Mouse (Mus musculus): ENCODE measurements around the gene Zbtb38. TPM values are rescaled to one million over a fixed set of nuclear protein-coding genes. Genes with fewer than 3 reads are reported as not detected.
A peak's percentile ranks its signal among the peaks of the same experiment; 100 is the strongest.

Zbtb38 gene
- polyA plus RNA-seq, 1 experiment from 2014 or later = 34.2 TPM

GRCm38 (mm10) chr9:96712045-96712444, 40.6 kb downstream of the Zbtb38 start:
- Histone ChIP-seq H3K4me3 (ENCODE audit: control insufficient read depth in 1 of 2, insufficient read depth in 1 of 2, low read depth in 1 of 2, low read length in 2 of 2) (no peak overlapping the region), H3K9me3 (ENCODE audit: control insufficient read depth, low read length) (no peaks in the 10 kb centered on the region), H3K4me1 (ENCODE audit: control insufficient read depth in 2 of 2, insufficient read depth in 2 of 2, low read length in 2 of 2) (peaks cover 37 to 68% of the 10 kb centered on the region in 2 experiments), H3K4me2 (ENCODE audit: low read length) (peak overlapping the region; percentile 49), H3K27me3 (ENCODE audit: control insufficient read depth, insufficient read depth, low read length) (no peaks in the 10 kb centered on the region), H3K36me3 (ENCODE audit: control insufficient read depth, insufficient read depth, low read length) (peaks cover 44% of the 10 kb centered on the region), H3K27ac (replicated peaks in 1 of 2; ENCODE audit: control insufficient read depth in 1 of 2, insufficient read depth in 1 of 2, low read depth in 2 of 2, low read length in 2 of 2) (peak overlapping the region; percentile 96), H3K9ac (ENCODE audit: low read length) (peak overlapping the region; percentile 63)
- ATAC-seq (ENCODE audit: insufficient number of reproducible peaks, insufficient read depth, low FRiP score, low read depth) = peak; percentile 55; the same call in 1 of the 2 replicates
- 45% methylated on average over 12 of the region's 12 CpGs for WGBS

- Histone ChIP-seq H3K27ac (replicated peaks in 1 of 2; ENCODE audit: control insufficient read depth in 1 of 2, insufficient read depth in 1 of 2, low read depth in 2 of 2, low read length in 2 of 2) (0 out of 4 replicates have a peak overlapping the region, but pooled peaks of 1 of the 2 experiments have one; percentile 24), H3K36me3 (ENCODE audit: control insufficient read depth, insufficient read depth, low read length) (peaks cover 28% of the 10 kb centered on the region), H3K4me2 (ENCODE audit: low read length) (no peak overlapping the region), H3K9me3 (ENCODE audit: control insufficient read depth, low read length) (no peaks in the 10 kb centered on the region), H3K4me3 (ENCODE audit: control insufficient read depth in 1 of 2, insufficient read depth in 1 of 2, low read depth in 1 of 2, low read length in 2 of 2) (no peak overlapping the region), H3K27me3 (ENCODE audit: control insufficient read depth, insufficient read depth, low read length) (no peaks in the 10 kb centered on the region), H3K9ac (ENCODE audit: low read length) (no peak overlapping the region), H3K4me1 (ENCODE audit: control insufficient read depth in 2 of 2, insufficient read depth in 2 of 2, low read length in 2 of 2) (peaks cover 48 to 78% of the 10 kb centered on the region in 2 experiments)
- WGBS = 70% methylated on average over 15 of the region's 15 CpGs
- no peak for ATAC-seq (ENCODE audit: insufficient number of reproducible peaks, insufficient read depth, low FRiP score, low read depth)
Observed at GRCm38 (mm10) chr9:96710241-96710946, 42.2 kb downstream of the Zbtb38 start.

GRCm38 (mm10) chr9:96708905-96709304, 43.7 kb downstream of the Zbtb38 start:
- H3K4me2 ChIP-seq (ENCODE audit: low read length) = no peak overlapping the region
- no peaks in the 10 kb centered on the region for H3K9me3 ChIP-seq (ENCODE audit: control insufficient read depth, low read length)
- H3K4me3 ChIP-seq (ENCODE audit: control insufficient read depth in 1 of 2, insufficient read depth in 1 of 2, low read depth in 1 of 2, low read length in 2 of 2) = no peak overlapping the region
- H3K4me1 ChIP-seq (ENCODE audit: control insufficient read depth in 2 of 2, insufficient read depth in 2 of 2, low read length in 2 of 2) = peaks cover 46 to 74% of the 10 kb centered on the region in 2 experiments
- WGBS = 86% methylated on average over 9 of the region's 9 CpGs
- no peak for ATAC-seq (ENCODE audit: insufficient number of reproducible peaks, insufficient read depth, low FRiP score, low read depth)
- no peaks in the 10 kb centered on the region for H3K27me3 ChIP-seq (ENCODE audit: control insufficient read depth, insufficient read depth, low read length)
- no peak overlapping the region for H3K27ac ChIP-seq (replicated peaks in 1 of 2; ENCODE audit: control insufficient read depth in 1 of 2, insufficient read depth in 1 of 2, low read depth in 2 of 2, low read length in 2 of 2)
- peaks cover 17% of the 10 kb centered on the region for H3K36me3 ChIP-seq (ENCODE audit: control insufficient read depth, insufficient read depth, low read length)
- H3K9ac ChIP-seq (ENCODE audit: low read length) = no peak overlapping the region

GRCm38 (mm10) chr9:96707964-96708363, 44.7 kb downstream of the Zbtb38 start:
- ATAC-seq (ENCODE audit: insufficient number of reproducible peaks, insufficient read depth, low FRiP score, low read depth) = peak; percentile 36; the same call in 1 of the 2 replicates
- Histone ChIP-seq H3K27ac (replicated peaks in 1 of 2; ENCODE audit: control insufficient read depth in 1 of 2, insufficient read depth in 1 of 2, low read depth in 2 of 2, low read length in 2 of 2) (peak overlapping the region; percentile 15 to 30; a peak in 2 of 4 replicates), H3K9ac (ENCODE audit: low read length) (no peak overlapping the region), H3K9me3 (ENCODE audit: control insufficient read depth, low read length) (no peaks in the 10 kb centered on the region), H3K4me3 (ENCODE audit: control insufficient read depth in 1 of 2, insufficient read depth in 1 of 2, low read depth in 1 of 2, low read length in 2 of 2) (no peak overlapping the region), H3K4me1 (ENCODE audit: control insufficient read depth in 2 of 2, insufficient read depth in 2 of 2, low read length in 2 of 2) (peaks cover 42 to 71% of the 10 kb centered on the region in 2 experiments), H3K27me3 (ENCODE audit: control insufficient read depth, insufficient read depth, low read length) (no peaks in the 10 kb centered on the region), H3K36me3 (ENCODE audit: control insufficient read depth, insufficient read depth, low read length) (peaks cover 17% of the 10 kb centered on the region), H3K4me2 (ENCODE audit: low read length) (no peak overlapping the region)
- WGBS = 28% methylated on average over 4 of the region's 4 CpGs

- Histone ChIP-seq H3K9me3 (ENCODE audit: control insufficient read depth, low read length) (no peaks in the 10 kb centered on the region), H3K4me3 (ENCODE audit: control insufficient read depth in 1 of 2, insufficient read depth in 1 of 2, low read depth in 1 of 2, low read length in 2 of 2) (no peak overlapping the region), H3K27ac (replicated peaks in 1 of 2; ENCODE audit: control insufficient read depth in 1 of 2, insufficient read depth in 1 of 2, low read depth in 2 of 2, low read length in 2 of 2) (peak overlapping the region; percentile 93 to 96), H3K27me3 (ENCODE audit: control insufficient read depth, insufficient read depth, low read length) (no peaks in the 10 kb centered on the region), H3K4me2 (ENCODE audit: low read length) (peak overlapping the region; percentile 37), H3K9ac (ENCODE audit: low read length) (peak overlapping the region; percentile 70), H3K36me3 (ENCODE audit: control insufficient read depth, insufficient read depth, low read length) (peaks cover 36% of the 10 kb centered on the region), H3K4me1 (ENCODE audit: control insufficient read depth in 2 of 2, insufficient read depth in 2 of 2, low read length in 2 of 2) (peaks cover 30 to 52% of the 10 kb centered on the region in 2 experiments)
- ATAC-seq (ENCODE audit: insufficient number of reproducible peaks, insufficient read depth, low FRiP score, low read depth) = peak; percentile 82
- WGBS = 14% methylated on average over 11 of the region's 11 CpGs
Observed at GRCm38 (mm10) chr9:96705576-96706285, 46.9 kb downstream of the Zbtb38 start.

- H3K4me1 ChIP-seq (ENCODE audit: control insufficient read depth in 2 of 2, insufficient read depth in 2 of 2, low read length in 2 of 2) = peaks cover 25 to 45% of the 10 kb centered on the region in 2 experiments
- no peaks in the 10 kb centered on the region for H3K9me3 ChIP-seq (ENCODE audit: control insufficient read depth, low read length)
- no peaks in the 10 kb centered on the region for H3K27me3 ChIP-seq (ENCODE audit: control insufficient read depth, insufficient read depth, low read length)
- H3K36me3 ChIP-seq (ENCODE audit: control insufficient read depth, insufficient read depth, low read length) = peaks cover 38% of the 10 kb centered on the region
- no peak for ATAC-seq (ENCODE audit: insufficient number of reproducible peaks, insufficient read depth, low FRiP score, low read depth)
- 77% methylated on average over 9 of the region's 9 CpGs for WGBS
- H3K9ac ChIP-seq (ENCODE audit: low read length) = peak overlapping the region; percentile 70; the same call in 1 of the 2 replicates
- peak overlapping the region; percentile 93 to 96 for H3K27ac ChIP-seq (replicated peaks in 1 of 2; ENCODE audit: control insufficient read depth in 1 of 2, insufficient read depth in 1 of 2, low read depth in 2 of 2, low read length in 2 of 2)
- H3K4me3 ChIP-seq (ENCODE audit: control insufficient read depth in 1 of 2, insufficient read depth in 1 of 2, low read depth in 1 of 2, low read length in 2 of 2) = no peak overlapping the region
- no peak overlapping the region for H3K4me2 ChIP-seq (ENCODE audit: low read length)
Observed at GRCm38 (mm10) chr9:96704935-96705334, 47.7 kb downstream of the Zbtb38 start.

- Histone ChIP-seq H3K27ac (replicated peaks in 1 of 2; ENCODE audit: control insufficient read depth in 1 of 2, insufficient read depth in 1 of 2, low read depth in 2 of 2, low read length in 2 of 2) (no peak overlapping the region), H3K4me3 (ENCODE audit: control insufficient read depth in 1 of 2, insufficient read depth in 1 of 2, low read depth in 1 of 2, low read length in 2 of 2) (no peak overlapping the region), H3K36me3 (ENCODE audit: control insufficient read depth, insufficient read depth, low read length) (peaks cover 41% of the 10 kb centered on the region), H3K9ac (ENCODE audit: low read length) (no peak overlapping the region), H3K27me3 (ENCODE audit: control insufficient read depth, insufficient read depth, low read length) (no peaks in the 10 kb centered on the region), H3K9me3 (ENCODE audit: control insufficient read depth, low read length) (peaks cover 9% of the 10 kb centered on the region), H3K4me2 (ENCODE audit: low read length) (no peak overlapping the region), H3K4me1 (ENCODE audit: control insufficient read depth in 2 of 2, insufficient read depth in 2 of 2, low read length in 2 of 2) (peaks cover 21 to 31% of the 10 kb centered on the region in 2 experiments)
- no peak for ATAC-seq (ENCODE audit: insufficient number of reproducible peaks, insufficient read depth, low FRiP score, low read depth)
- 90% methylated on average over 10 of the region's 10 CpGs for WGBS
Observed at GRCm38 (mm10) chr9:96701891-96702290, 50.7 kb downstream of the Zbtb38 start.
